Mouse (Mus musculus) WW6 (cell line): Measurements from ENCODE around the gene Nipal4.

Source experiments
- DNase-seq: peaks from one replicate; pipeline ENCODE4 v3.0.0-alpha.2; 2013; ENCODE audit warnings: low read depth, low spot score

The Nipal4 gene

DNA sequence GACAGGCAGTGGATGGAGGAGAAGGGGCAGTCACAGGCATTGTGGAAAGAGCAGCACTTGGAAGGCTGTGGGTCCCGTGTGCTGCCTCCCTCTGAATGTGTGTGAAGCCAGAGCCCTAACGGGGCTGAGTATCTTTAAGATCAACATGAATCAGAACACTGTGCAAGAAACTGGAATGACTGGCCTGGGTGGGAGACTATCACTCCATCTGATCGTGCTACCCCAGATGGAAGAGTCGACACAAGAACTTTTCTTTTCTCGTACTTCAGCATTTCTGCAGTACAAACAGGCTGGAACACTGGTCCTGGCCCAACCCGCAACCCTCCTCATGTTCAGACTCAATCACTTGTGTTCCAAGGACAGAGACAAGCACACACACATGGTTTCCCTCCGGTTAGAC is 2.2 kb upstream of the Nipal4 start:
- DNase-seq: no peak

DNA sequence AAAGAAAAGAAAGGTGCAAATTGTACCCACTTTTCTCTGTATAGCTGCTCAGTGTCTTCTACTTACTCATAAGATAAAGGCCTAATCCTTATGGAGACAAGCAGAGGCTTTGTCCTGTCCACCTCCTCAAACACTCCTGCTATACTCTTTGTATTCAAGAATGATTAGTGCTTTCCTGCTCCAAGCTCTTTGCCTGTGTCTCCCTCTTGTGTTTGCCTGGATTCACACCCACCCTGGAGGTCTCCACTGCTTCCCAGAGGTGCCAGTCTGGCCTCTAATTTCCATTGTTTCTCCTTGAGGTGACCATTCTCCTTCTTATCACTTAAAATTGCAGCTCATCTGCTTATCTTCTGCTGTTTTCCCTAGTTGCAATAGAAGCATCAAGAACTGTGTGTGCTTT is 8.8 kb downstream of the Nipal4 start:
- DNase-seq: no peak

DNA sequence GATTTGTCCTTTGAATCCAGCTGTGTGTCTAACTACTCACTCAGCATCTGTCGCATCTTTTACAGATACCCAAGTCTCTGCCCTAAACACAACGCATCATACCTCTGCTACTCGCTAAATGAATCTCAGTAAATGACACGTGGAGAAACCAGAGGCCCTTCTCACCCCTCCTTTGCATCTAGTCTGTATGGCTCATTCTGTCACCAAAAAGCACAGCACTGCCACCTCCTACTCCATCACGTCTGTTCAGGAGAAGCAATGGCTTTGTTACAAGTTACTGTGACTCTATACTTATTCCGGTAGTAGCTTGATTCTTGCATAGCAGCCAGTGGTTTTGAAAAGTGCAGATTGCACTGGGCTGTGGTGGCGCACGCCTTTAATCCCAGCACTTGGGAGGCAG is 9.4 kb downstream of the Nipal4 start:
- no peak for DNase-seq

DNA sequence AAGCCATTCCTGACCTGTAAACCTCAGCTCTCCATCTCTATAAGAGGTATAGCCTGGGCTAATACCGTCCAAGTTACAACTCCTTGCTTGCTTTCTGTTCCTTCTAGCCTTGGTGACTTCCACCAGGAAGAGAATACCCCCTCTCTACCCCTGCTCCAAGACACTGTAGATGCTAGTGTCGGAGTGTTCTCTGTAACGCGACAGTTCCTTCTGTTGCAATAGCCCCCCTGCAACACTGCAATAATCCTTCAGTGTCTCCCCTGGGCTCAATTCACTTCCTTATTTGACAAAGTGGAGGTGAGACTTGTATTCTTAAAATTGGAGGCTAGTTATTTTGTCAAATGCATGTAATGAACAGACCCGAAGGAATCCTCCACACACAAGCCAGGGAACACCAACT is 19.7 kb downstream of the Nipal4 start:
- DNase-seq: no peak

DNA sequence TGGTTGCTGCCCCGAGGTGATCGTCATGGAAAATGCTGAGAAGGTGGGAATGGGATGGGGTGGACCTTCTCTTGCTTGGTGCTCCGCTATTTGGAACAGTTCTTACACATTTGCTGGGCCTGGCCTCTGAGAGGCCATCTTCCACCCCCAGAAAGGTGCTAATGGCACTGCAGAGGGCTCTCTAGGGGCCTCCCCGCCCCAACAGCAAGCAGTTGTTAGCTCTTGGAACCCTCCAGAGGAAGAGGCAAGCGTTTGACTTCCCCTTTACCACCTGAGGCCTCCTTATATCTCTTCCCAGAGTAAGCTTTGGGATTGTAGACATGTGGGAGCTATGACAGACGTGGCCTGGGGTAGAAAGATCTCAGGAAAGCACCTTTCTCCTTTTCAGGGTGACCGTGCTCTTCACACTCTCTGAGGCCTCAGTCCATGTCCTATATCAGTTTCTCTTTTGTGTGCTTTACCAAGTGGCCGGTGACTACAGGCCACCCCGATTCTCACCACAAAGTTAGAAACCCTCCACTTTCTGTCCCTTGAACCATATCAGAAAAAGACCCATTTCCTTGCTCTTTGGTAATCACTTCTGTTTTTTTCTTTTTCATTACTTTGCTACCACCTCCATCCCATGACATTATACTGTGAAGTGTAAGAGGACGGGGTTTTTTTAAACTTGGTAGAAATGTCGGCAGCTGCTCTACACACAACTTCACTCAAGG is 21.0 kb downstream of the Nipal4 start:
- no peak for DNase-seq

DNA sequence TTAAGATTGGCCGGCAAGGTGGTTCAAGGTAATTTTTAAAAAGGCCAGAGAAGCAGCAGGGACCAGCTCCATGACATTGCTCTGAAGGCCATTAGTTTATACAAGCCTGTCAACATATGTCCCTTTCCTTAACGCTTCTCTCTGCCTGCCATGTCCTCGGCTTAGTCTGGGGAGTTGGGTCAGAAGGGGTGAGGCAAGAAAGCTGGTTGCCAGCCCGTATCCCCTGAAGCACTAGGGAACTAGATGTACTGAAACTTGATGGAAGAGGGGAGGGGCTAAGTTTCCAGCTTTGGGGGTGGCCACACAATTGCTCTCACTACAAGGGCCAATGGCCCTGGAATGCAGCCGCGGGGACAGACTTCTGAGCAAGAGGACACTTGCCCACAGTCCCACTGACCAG is 23.0 kb downstream of the Nipal4 start:
- DNase-seq: no peak

DNA sequence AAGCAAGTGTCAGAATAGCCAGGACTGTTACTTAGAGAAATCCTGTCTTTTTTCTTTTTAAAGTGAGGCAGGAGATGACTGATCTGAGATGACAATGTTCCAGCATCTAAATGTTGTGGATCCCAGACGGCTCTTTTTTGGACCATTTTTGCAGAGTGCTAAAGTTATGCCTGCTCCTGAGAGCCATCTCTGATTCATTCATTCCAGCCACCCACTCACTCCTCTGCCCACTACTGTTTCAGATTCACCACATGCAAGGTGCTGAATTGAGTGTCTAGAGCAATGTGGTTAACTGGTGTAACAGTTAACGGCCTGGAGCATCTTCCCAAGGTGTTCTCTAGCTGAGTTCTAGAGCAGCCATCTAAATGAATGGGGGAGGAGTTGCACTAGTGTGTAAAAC is 31.4 kb downstream of the Nipal4 start:
- DNase-seq: no peak

DNA sequence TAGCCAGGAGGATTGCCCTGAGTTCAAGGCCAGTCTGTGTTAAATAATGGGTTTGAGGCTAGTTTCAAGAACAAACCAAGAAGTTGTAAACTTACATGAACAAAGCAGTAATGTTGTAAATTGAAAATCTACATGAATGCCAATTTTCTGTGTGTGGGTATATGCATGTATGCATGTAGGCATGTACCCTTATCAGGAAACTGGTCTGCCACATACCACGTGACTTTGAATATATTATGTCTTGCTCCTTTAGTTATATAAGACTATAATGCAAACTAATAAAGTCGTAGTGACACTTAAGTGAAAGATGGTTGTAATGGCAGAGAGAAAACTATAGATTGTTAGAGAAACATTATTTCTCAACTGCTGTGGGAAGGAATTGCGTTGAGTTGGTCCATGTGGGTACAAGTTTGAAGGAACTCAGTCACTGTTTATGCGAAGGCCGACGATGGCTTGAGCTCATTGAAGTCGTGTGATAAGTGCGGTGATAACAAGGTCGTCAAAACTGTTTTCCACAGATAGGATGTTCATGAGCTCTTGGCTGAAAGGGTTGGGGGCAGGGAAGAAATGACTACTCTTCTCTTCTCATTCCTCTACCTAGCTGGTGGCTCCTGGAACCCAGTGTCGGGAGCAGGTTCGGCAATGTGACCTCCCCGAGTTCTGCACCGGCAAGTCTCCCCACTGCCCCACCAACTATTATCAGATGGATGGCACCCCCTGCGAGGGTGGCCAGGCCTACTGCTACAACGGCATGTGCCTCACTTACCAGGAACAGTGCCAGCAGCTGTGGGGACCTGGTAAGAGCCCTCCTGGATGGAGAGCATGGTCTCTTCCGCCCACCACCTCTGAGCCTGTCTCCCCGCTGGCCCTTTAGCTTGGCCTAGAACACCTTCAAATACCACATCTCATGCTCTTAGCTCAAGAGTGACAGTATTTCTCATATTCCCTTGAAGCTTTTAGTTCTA is 35.0 kb downstream of the Nipal4 start:
- DNase-seq: no peak

DNA sequence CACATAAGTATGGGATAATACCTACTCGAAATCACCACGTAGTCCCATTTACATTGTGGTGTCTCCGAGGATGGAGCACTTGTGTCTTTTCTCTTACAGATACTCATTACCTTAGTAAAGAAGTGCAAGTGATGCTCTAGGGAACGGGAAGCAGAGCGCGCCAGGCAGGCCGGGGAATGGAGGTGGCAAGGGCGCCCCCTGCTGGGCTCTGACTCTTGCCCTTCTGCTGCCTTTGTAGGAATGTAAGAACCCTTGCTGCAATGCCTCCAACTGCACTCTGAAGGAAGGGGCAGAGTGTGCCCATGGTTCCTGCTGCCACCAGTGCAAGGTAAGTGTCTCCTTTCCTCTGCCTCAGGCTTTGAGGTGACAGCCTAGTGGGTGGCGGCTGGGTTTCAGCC is 37.8 kb downstream of the Nipal4 start:
- DNase-seq: peak; percentile 48

DNA sequence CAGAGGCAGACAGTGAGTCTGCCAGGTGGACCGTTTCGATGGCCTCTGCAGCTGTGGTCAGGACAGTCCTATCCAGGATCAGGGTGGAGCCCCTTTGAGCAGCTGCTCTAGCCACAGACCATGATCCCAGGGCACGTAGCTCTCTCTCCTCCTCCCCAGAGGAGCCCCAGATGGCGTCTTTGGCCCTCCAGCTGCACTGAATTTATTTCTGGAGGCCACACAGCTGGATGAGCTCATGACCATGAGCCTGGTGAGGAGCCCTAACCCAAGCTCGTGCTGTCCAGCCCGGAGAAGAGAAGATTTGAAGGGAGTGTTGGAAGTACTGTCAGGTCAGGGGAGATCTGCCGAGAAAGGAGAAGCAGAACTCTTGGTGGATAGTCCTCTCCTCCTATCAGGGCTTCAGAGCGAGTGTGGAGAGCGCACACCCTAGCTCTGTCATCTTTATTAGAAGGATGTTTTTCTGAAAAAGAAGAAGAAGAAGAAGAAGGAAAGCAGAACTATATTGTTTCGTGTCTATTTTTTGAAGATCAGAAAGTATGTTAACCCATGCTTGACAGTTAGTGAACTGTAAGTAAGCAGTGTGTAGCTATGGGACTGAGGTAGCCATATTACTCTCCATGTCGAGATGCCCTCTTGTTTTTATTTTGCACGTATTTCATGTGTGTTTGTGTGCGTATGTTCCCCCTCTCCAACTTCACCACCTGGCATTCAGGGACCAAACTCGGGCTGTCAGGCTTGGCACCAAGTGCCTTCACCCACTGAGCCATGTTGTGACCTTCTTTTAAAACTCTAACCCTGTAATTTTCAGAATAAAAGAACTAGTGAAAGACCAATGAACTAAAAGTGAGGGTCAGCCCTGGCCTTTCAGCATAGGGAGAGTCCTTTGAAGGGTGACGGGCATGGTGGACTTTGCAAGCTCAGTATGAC is 38.4 kb downstream of the Nipal4 start:
- DNase-seq: no peak

DNA sequence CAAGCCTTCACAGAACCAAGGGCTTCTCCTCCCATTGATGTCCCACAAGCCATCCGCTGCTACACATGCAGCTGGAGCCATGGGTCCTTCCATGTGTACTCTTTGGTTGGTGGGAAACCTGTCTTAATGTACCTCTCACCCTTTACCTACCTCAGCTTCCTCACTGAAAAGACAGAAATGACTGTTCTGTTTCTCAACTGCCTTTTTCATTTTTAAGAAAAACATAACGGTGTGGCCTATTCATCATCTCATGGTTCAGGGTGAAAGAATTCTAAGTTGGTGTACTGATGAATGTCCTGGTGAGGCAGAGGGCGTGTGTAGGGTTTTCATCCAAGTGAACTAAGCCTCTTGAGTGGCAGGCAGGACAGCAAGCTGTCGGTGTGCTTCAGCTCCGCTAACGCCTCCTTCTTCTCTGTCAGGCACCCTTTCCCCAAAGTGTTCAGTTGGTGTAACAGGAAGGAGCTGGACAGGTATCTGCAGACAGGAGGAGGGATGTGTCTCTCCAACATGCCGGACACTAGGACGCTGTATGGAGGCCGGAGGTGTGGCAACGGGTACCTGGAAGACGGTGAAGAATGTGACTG is 39.4 kb downstream of the Nipal4 start:
- DNase-seq: no peak

DNA sequence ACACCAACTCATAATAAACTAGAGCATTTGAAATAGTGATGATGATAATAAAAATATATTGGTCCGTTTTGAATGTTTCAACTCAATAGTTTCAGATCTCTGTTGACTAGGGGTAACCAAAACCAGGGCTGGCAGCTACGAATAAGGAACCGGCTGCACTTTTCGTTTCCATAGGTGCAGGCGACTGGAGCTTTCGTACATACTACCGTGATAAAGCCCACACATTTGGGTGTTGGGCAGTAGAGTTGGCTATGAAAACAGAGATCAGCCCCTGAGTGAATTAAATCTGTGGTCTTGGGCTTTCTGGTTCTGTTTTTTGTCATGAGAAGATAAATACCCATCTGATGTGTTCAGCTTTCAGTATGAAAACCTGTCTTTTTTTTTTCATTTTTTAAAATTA is 40.0 kb downstream of the Nipal4 start:
- DNase-seq: no peak

DNA sequence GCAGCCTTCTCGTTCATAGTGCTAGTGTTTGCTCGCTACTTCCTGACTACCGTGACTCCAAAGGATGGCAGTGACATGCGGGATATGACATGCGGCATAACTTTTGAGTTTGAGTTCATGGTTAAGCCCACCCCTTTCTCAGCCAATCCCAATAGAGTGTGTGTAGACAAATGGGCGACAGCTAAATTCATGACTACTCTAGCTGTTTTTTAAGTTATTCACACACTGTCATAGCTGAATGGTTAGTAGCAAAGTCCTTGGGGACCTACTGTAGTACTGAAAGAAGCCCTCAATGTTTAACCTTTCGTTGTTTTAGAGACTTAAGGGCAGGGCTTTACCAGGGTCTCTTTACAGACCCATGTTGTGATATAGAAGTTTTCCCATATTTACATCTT is 40.5 kb downstream of the Nipal4 start:
- no peak for DNase-seq

DNA sequence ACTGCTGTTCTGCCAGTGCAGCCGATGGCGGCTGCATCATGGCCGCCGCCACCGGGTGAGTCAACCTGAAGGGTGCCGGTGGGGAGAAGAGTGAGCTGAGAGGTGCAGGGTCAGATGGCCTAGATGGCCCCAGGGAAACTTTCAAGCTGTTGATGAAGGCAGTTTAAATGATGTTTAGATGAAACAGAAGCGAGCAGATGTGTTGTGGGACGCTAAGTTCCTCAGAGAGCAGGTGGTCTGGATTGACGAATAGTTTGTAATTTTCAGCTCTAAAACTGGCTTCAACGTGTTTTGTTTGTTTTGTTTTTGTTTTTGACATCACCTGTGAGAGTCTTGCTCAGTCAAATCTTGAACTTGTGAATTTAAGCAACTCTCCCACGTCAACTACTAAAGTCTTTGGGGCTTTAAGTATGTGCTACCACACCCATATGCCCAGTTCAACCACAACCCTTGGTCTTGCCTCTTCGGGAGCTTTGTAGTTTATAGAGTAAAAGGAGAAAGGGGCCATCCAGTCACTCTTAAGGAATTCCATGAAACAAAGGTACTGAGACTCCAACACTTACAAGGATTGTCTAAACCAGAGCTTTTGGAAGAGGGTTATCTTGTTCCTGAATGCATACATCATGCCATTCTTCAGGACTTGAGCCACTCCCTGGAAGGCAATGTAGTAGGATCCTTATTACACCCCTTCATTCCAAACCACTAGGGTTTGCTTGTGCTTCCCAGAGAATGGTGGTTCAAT is 41.0 kb downstream of the Nipal4 start:
- no peak for DNase-seq

DNA sequence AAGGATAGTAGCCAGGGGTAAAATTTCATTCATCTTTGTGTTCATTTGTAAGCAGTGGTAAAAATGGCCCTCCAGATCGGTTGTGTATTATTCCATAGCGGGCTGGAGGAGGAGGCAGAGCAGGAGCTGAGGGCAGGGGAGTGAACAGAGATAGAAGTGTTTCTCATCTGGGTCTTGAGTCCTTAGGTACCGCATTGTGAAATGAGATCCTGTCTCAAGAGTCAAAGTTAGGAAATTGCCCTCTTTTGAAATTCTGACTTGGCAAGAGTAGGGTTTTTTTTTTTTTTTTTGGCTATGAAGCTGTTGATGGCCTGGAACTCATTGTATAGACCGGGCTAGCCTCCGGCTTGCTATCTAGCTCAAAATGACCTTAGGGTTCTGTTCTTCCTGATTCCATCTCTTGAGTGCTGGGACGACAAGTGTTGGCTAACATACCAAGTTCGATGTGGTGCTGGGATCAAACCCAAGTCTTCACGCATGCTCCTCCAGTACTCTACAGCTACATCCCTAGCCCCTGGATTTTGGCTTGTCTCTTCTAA is 42.9 kb downstream of the Nipal4 start:
- no peak for DNase-seq

DNA sequence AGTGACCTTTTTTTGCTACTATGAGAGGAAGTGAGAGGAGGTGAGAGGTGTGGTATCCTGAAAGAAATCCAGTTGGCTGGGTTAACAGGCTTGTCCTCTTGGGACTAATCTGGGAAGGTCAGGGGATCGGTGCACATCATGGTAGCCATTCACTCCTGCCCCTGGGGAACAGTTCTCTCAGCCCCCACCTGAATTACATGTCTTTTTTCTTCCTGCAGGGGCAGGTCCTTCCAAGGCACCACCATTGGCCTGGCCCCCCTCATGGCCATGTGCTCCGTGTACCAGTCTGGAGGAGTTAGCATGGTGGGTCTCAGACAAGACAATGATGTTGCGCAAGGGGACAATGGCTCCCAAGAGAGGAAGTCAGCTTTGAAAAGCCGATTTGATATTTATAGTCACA is 43.4 kb downstream of the Nipal4 start:
- no peak for DNase-seq

DNA sequence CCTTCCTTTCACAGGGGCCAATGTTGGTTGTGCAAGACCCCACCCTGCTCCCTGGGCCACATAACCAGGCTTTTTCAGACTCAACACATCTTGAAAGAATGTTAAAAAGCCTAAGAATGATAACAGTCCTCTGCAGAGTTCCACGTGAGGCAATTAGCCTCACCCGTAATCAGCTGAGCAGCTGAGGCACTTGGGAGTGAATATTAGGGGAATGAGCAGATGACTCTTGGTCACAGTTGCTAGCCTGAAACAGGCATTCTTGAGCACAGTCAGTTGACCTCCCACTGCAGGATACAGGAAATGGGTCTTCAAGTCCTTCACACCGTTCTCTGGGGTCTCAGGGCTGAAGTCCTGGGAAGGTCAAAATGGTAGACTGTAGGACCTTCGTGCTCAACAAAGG is 44.6 kb downstream of the Nipal4 start:
- DNase-seq: no peak

DNA sequence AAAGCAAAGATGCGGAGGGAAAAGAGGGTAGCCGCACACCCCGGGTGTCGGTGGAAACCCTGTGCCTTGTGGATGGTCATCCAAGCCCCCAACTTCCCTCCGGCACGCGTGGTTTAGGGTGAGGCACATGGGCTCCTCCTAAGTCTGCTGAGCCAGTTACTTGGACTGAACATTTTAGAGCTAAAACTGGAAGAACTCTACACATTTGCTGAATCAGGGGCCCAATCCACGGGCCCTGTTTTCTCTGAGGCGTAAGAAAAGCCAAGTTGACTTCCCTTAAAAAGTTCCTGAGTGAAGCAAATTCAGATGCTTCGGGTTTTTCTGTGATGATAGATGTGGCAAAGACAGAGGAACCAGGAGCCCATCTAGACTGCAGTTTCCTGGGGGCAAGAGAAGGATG is 46.2 kb downstream of the Nipal4 start:
- no peak for DNase-seq

DNA sequence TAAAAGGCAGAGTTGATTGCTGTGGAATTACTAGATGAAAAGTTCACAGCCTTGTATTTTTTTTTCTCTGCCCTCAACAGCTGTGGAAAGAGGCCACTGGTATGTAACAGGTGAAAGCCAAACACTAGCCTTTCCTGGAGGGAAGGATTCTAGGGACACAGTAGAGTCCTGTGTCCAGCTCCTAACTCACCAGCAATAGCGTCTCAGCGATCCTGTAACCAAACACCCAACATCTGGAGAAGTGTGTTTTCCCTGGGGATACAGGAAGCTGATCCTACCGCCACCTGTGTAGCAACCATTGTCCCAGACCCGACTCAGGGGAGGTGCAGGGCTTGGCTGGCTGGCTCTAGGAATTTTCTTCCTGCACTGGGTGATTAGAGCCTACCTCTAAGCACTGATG is 46.7 kb downstream of the Nipal4 start:
- DNase-seq: no peak

DNA sequence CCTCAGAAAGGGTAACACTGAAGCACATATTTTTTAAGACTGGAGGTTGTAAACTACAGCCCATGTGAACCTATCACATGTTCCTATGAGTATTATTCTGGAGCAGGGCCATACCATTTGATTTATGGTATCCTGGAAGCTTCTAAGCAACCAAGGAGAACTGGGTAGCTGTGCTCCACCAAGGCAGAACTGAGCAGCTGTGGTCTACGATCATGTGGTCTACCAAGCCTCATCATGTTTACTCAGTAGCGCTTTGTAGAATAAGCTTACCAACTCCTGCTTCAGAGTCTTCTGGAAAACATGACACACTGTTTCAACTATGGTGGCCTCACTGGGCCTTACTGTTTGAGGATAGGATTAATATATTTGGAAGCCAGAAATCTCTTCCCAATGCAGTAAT is 49.8 kb downstream of the Nipal4 start:
- no peak for DNase-seq
